Mouse (Mus musculus): ENCODE data around the gene Strbp. TPM values are rescaled to one million over a fixed set of nuclear protein-coding genes. Genes with fewer than 3 reads are reported as not detected.
A peak's percentile ranks its signal among the peaks of the same experiment; 100 is the strongest.

Gene Strbp
- total and polyA plus RNA-seq, 2 experiments from 2014 or later: 49.6 to 102 TPM

DNA sequence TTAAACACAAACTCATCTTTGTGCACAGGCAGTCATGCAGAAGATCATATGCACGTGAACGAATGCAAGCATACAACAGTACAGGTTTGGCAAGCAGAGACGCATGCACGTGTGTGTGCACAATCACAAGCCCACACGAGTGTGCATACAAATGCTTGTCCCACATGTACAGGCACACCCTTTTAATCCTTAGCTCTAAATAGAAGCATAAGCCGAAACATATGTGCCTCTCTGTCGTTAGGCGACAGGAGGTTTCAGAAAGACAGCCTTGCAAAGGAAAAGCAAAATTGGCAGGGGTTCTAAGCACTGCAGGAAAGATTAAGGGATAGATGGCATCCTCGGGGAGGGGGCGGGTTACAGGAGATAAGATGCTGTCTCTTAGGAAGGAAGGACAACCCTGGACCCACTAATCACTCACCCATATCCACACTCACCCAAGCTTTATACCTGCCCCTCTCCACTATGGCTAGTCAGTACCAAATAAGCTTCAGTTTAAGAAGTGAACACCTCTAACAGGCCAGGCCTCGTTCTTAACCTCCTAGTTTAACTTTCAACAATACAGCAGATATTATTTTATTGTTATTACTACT, 19.9 kb upstream of the Strbp start:
- no peak for TF ChIP-seq CTCF (IDR thresholded peaks at IDR 0.05; ENCODE audit: low read depth)
- 0 out of 2 replicates have a peak, but pooled peaks have one; percentile 18 for ATAC-seq
- Histone ChIP-seq H3K36me3 (ENCODE audit: insufficient read depth, low read length) (no peaks in the 10 kb centered on the region), H3K4me3 (ENCODE audit: low read length) (no peak overlapping the region), H3K9me3 (ENCODE audit: low read length) (no peaks in the 10 kb centered on the region), H3K9ac (replicated peaks; ENCODE audit: low read length) (no peak overlapping the region), H3K4me2 (ENCODE audit: low read depth, low read length) (no peak overlapping the region), H3K4me1 (ENCODE audit: insufficient read depth, low read length) (0 out of 2 replicates have a peak, but pooled peaks cover 4% of the 10 kb centered on the region), H3K27me3 (ENCODE audit: insufficient read depth, low read length) (no peaks in the 10 kb centered on the region), H3K27ac (no peak overlapping the region)
- DNase-seq (ENCODE audit: low spot score): peak; percentile 9
- WGBS: 54% methylated on average over 11 of the region's 11 CpGs

- 79% methylated on average over 14 of the region's 14 CpGs for WGBS
- no peak overlapping the region for H3K9ac ChIP-seq (replicated peaks; ENCODE audit: low read length)
- H3K9me3 ChIP-seq (ENCODE audit: low read length): no peaks in the 10 kb centered on the region
- no peak overlapping the region for H3K27ac ChIP-seq
- no peak for DNase-seq (ENCODE audit: low spot score)
- H3K4me1 ChIP-seq (ENCODE audit: insufficient read depth, low read length): 0 out of 2 replicates have a peak, but pooled peaks cover 4% of the 10 kb centered on the region
- H3K4me2 ChIP-seq (ENCODE audit: low read depth, low read length): no peak overlapping the region
- H3K36me3 ChIP-seq (ENCODE audit: insufficient read depth, low read length): no peaks in the 10 kb centered on the region
- no peak for TF ChIP-seq CTCF (IDR thresholded peaks at IDR 0.05; ENCODE audit: low read depth)
- H3K4me3 ChIP-seq (ENCODE audit: low read length): no peak overlapping the region
- peak; percentile 29; the same call in 1 of the 2 replicates for ATAC-seq
- H3K27me3 ChIP-seq (ENCODE audit: insufficient read depth, low read length): no peaks in the 10 kb centered on the region
Observed at GRCm38 (mm10) chr2:37722674-37723465, 19.2 kb upstream of the Strbp start.

DNA sequence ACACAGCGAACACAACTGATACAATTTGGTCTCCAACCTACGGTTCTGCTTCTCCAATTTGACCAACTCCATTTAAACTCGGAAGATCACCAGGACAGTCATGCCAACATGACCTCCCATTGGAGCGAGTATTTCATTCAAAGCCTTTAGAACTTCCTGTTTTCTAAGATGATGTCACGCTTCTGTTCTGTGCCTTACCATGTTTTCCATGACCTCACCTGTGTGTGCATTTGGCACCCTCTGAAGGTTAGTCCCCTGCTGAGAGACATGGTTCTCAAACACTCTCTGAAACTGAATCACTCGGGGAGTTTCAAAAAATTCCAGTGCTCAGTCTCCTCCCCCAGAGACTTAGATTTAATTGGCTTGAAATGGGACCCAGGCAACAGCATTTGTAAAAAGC, 12.6 kb upstream of the Strbp start:
- DNase-seq (ENCODE audit: low spot score) (no peak), ATAC-seq (no peak)
- Histone ChIP-seq H3K4me1 (ENCODE audit: insufficient read depth, low read length) (no peaks in the 10 kb centered on the region), H3K4me2 (ENCODE audit: low read depth, low read length) (no peak overlapping the region), H3K27me3 (ENCODE audit: insufficient read depth, low read length) (no peaks in the 10 kb centered on the region), H3K4me3 (ENCODE audit: low read length) (no peak overlapping the region), H3K27ac (no peak overlapping the region), H3K36me3 (ENCODE audit: insufficient read depth, low read length) (no peaks in the 10 kb centered on the region), H3K9me3 (ENCODE audit: low read length) (no peaks in the 10 kb centered on the region), H3K9ac (replicated peaks; ENCODE audit: low read length) (no peak overlapping the region)
- 76% methylated on average over 6 of the region's 6 CpGs for WGBS
- TF ChIP-seq CTCF (IDR thresholded peaks at IDR 0.05; ENCODE audit: low read depth): no peak

DNA sequence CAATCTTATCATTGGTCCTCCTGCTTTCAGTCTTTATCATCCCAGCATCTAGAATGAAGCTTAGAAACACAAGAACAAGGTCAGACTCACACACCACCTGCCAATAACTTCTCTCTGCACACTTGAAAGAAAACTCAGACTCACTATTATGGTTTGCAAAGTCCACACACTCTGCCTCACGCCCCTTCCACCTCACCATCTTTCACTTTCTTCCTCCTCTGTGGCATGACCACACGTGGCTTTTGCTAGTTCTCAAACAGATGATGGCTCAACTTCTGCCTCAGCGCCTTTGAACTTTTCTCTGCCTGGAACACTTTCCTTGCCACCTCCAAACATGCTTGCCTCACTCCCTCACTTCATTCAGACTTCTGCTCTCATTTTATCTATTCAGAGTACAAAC, 11.7 kb upstream of the Strbp start:
- Histone ChIP-seq H3K36me3 (ENCODE audit: insufficient read depth, low read length) (no peaks in the 10 kb centered on the region), H3K4me1 (ENCODE audit: insufficient read depth, low read length) (no peaks in the 10 kb centered on the region), H3K9ac (replicated peaks; ENCODE audit: low read length) (no peak overlapping the region), H3K27ac (no peak overlapping the region), H3K9me3 (ENCODE audit: low read length) (no peaks in the 10 kb centered on the region), H3K4me2 (ENCODE audit: low read depth, low read length) (no peak overlapping the region), H3K4me3 (ENCODE audit: low read length) (no peak overlapping the region), H3K27me3 (ENCODE audit: insufficient read depth, low read length) (no peaks in the 10 kb centered on the region)
- DNase-seq (ENCODE audit: low spot score) (no peak), ATAC-seq (no peak)
- no peak for TF ChIP-seq CTCF (IDR thresholded peaks at IDR 0.05; ENCODE audit: low read depth)
- 73% methylated on average over 3 of the region's 3 CpGs for WGBS

DNA sequence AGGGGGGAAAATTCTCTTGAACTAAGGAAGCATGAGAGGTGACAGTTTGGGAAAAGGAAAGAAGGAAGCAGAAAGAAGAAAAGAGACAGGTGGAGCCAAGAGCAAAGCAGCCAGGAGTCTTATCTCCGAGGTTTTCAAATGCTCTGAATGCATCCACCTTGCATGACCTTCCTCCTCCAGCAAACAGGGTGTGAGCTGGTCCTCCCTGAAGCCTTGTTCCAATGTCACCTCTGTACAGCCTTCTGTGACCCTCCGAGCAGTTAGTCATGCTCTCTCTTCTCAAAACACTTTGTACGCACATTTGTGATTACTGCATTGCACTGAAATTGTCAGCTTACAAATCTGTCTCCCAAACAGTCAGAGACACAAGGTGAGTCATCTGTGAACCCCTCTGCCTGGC, 9.4 kb upstream of the Strbp start:
- Histone ChIP-seq H3K4me2 (ENCODE audit: low read depth, low read length) (no peak overlapping the region), H3K36me3 (ENCODE audit: insufficient read depth, low read length) (no peaks in the 10 kb centered on the region), H3K9ac (replicated peaks; ENCODE audit: low read length) (no peak overlapping the region), H3K9me3 (ENCODE audit: low read length) (no peaks in the 10 kb centered on the region), H3K4me3 (ENCODE audit: low read length) (no peak overlapping the region), H3K27ac (no peak overlapping the region), H3K4me1 (ENCODE audit: insufficient read depth, low read length) (no peaks in the 10 kb centered on the region), H3K27me3 (ENCODE audit: insufficient read depth, low read length) (no peaks in the 10 kb centered on the region)
- ATAC-seq (no peak), DNase-seq (ENCODE audit: low spot score) (no peak)
- WGBS: 75% methylated on average over 3 of the region's 3 CpGs
- no peak for TF ChIP-seq CTCF (IDR thresholded peaks at IDR 0.05; ENCODE audit: low read depth)

GRCm38 (mm10) chr2:37708835-37709234, 5.2 kb upstream of the Strbp start:
- H3K9ac ChIP-seq (replicated peaks; ENCODE audit: low read length): no peak overlapping the region
- no peak overlapping the region for H3K4me3 ChIP-seq (ENCODE audit: low read length)
- ATAC-seq: no peak
- H3K4me1 ChIP-seq (ENCODE audit: insufficient read depth, low read length): no peaks in the 10 kb centered on the region
- H3K36me3 ChIP-seq (ENCODE audit: insufficient read depth, low read length): no peaks in the 10 kb centered on the region
- no peak overlapping the region for H3K27ac ChIP-seq
- WGBS: 68% methylated on average over 3 of the region's 3 CpGs
- DNase-seq (ENCODE audit: low spot score): no peak
- no peak for TF ChIP-seq CTCF (IDR thresholded peaks at IDR 0.05; ENCODE audit: low read depth)
- H3K4me2 ChIP-seq (ENCODE audit: low read depth, low read length): no peak overlapping the region
- no peaks in the 10 kb centered on the region for H3K27me3 ChIP-seq (ENCODE audit: insufficient read depth, low read length)
- no peaks in the 10 kb centered on the region for H3K9me3 ChIP-seq (ENCODE audit: low read length)
